Mouse (Mus musculus) E14TG2a.4 (cell line): ENCODE data around the gene Tm6sf1.

Experiments
- CTCF ChIP-seq: conservative IDR thresholded peaks from 2 replicates; pipeline ENCODE4 v1.5.1; 2014; ENCODE audit warnings: low read length
- POU5F1 ChIP-seq: IDR thresholded peaks from 2 replicates; pipeline ENCODE4 v1.6.1; 2014; ENCODE audit warnings: low read length, borderline replicate concordance

DNA sequence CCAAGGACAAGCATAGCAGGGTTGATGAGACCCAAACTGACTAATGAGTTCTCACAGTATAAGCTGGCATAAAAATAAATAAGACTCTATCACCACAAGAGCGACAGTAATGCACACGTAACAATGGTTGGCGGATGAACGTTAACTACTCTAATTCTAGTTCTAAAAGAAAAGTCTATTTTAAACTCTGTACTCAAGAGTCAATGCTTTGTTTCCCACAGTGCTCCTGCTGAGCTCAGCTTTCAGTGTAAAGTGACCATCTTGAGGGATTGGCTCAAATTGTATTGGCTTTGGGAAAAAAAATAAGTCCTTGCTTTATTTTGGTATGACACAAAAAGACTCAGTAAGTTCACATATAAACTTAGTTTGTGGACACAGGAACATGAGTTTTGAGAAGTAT is 26.3 kb downstream of the Tm6sf1 start:
- TF ChIP-seq CTCF: no peak
- no peak for TF ChIP-seq POU5F1
